Mouse (Mus musculus) right cerebral cortex, adult 18-20 months (tissue): ENCODE data around the gene Cox8a.
A peak's percentile ranks its signal among the peaks of the same experiment; 100 is the strongest.

ENCODE experiments used
- DNase-seq: peaks from one replicate; pipeline ENCODE4 v3.0.0; 2022; ENCODE audit warnings: mixed read lengths

Gene Cox8a

GRCm38 (mm10) chr19:7182273-7182949 lies 35.0 kb downstream of the Cox8a start:
- DNase-seq: peak; percentile 61

DNA sequence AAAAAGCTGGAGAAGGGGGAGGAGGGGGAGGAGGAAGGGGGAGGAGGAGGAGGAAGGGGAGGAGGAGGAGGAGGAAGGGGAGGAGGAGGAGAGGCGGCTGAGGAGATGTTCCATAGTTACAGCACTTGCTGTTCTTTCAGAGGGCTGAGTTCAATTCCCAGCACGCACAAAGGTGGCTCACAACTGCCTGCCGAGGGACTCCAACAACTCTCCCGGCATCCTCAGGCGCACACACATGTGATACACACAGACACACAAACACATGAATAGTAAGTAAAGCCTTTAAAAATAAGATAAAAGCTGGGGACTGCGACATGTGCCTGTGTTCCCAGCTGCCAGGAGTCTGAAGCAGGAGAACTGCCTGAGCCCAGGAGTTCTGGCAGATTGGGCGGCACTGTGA lies 35.9 kb downstream of the Cox8a start:
- no peak for DNase-seq

DNA sequence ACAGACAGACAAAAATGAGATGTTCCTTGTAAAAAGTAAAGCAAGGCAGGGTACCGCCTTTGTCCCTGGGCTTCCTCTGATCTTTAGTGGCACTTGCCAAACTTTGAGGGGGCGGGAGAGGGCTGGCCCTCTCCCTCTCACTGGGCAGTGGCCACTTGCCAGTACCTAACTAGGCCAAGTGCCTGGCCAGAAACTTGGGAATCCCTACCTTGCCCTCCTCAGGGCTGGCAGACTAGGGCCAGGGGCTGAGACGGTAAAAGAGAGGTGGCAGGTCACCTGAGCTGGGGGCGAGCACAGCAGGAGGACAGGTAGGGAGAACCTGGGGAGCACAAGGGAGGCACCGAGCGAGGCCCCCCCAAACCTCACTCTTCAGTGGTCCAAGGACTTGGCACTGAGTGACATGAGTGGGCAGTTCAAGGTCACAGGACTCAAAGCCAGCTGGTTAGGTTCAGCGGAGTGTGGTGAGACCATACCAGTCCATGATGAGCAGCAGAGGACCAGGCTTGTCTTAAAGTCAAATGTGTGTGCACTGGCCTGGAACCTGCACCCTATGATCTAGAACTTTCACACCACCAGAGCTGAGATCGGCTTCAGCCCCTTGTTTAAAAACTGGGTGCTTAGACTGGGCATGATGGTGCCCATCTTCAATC lies 36.5 kb downstream of the Cox8a start:
- peak; percentile 37 for DNase-seq

DNA sequence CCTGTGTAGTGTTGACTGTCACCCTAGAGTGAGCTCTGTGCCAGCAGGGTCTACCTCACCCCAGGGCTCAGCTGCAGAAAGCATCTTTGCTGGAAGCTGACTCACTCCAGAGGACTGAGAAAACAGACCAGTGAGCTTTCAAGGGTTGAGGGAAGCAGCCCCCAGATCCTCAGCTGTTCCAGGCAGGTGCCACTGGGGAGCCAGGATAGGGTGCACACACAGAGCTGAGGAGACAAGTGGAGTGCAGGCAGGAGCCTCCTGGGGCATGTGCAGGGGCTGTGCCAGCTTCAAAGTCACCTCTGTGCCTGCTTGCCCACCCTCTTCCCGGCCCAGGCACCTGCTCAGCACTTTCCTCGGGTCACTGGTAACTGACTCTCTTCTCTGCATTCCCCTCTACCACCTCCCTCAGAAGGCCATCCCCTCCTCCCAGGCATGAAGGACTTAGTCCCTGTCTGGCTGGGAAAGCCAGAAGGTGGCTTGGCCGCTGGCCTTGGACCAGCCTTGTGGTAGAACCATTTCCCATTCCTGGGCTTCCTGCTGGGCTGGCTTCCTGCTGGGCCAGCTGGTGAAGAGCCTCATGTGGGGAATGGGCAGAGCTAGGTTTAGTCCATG lies 38.5 kb downstream of the Cox8a start:
- DNase-seq: no peak

GRCm38 (mm10) chr19:7177804-7178511 lies 39.5 kb downstream of the Cox8a start:
- DNase-seq: peak; percentile 35

- DNase-seq: no peak
Observed at GRCm38 (mm10) chr19:7176041-7176696, 41.2 kb downstream of the Cox8a start.

- peak; percentile 77 for DNase-seq
Observed at GRCm38 (mm10) chr19:7172051-7172866, 45.2 kb downstream of the Cox8a start.

GRCm38 (mm10) chr19:7171447-7171846 lies 46.0 kb downstream of the Cox8a start:
- no peak for DNase-seq

- DNase-seq: no peak
Observed at GRCm38 (mm10) chr19:7170916-7171315, 46.5 kb downstream of the Cox8a start.

- DNase-seq: no peak
Observed at GRCm38 (mm10) chr19:7168423-7168822, 49.0 kb downstream of the Cox8a start.

DNA sequence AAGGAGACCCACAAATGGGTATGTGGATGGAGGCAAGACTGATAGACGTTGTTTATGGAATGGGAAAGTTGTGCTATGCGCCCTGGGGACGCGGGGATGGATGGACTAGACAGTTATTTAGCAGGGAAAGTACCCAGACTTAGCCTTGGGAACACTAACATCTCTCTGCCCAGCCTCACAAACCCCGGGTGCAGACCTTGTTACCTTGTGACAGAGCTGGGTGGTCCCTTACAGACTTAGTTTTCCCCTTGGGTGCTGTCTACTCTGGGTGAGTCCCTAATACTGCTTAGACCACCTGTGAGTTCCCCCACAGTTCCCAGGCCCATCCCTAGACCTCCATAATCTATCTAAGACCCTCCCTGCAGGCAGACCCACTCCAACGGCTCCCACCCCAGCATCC lies 50.6 kb downstream of the Cox8a start:
- DNase-seq: no peak

GRCm38 (mm10) chr19:7166200-7166711 lies 51.2 kb downstream of the Cox8a start:
- DNase-seq: no peak

- peak; percentile 46 for DNase-seq
Observed at GRCm38 (mm10) chr19:7165509-7166199, 51.8 kb downstream of the Cox8a start.
